In the genomic region with DNA sequence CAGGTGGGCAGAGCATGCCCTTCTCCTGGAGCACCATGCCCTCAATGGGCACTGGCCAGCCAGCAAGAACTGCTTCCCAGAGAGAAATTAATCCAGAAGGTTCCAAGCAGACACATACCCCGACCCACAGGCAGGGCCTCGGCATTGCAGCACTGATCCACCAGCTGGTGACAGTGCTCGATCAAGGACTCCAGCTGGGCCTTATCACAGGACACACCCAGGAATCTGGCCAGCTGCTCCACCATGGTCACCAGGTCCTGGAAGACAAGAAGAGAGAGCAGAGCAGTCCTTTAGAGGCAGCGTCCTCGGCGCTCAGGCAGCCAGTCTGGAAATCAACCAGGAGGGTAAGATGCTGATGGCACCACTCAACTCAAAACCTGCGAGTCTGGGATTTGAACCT, we compare ENCODE assay signal across 35 mouse cellular contexts. TPM values are rescaled to one million over a fixed set of nuclear protein-coding genes. Genes with fewer than 3 reads are reported as not detected.
DNase-seq lines count a peak whose midpoint lies in the region; ATAC-seq lines count a peak whose summit lies in the region.
"Had no signal": no experiment of that assay in that cellular context is flagged by ENCODE, and none has a peak within 500 bp of the region (broad histone marks: within the 10 kb centered on the region; RNA-seq: fewer than 3 reads in every experiment).

No protein-coding gene starts in this region.

- H3K27me3 ChIP-seq in heart, embryonic 12.5 days (replicated peaks): peaks cover 33% of the 10 kb centered on the region
- peaks cover 2% of the 10 kb centered on the region; the same call in 1 of the 2 replicates for H3K27me3 ChIP-seq in lung, embryonic 16.5 days (ENCODE audit: control insufficient read depth, insufficient read depth, low read depth, low read length)
- no peaks in the 10 kb centered on the region for H3K27me3 ChIP-seq in forebrain, embryonic 11.5 days (ENCODE audit: control insufficient read depth, insufficient read depth, low read length)
- H3K27me3 ChIP-seq: hindbrain, embryonic 15.5 days had no signal

- no peaks in the 10 kb centered on the region for H3K36me3 ChIP-seq in heart, embryonic 12.5 days
- no peaks in the 10 kb centered on the region for H3K36me3 ChIP-seq in lung, embryonic 16.5 days (ENCODE audit: control insufficient read depth, insufficient read depth, low read length)
- H3K36me3 ChIP-seq in forebrain, embryonic 11.5 days (ENCODE audit: control insufficient read depth, insufficient read depth, low read length): no peaks in the 10 kb centered on the region
- H3K36me3 ChIP-seq: embryonic facial prominence, embryonic 15.5 days; heart, embryonic 10.5 days; hindbrain, embryonic 10.5 days; limb, embryonic 12.5 days had no signal

- H3K4me3 ChIP-seq in heart, embryonic 12.5 days: no peak overlapping the region
- no peak overlapping the region for H3K4me3 ChIP-seq in lung, embryonic 16.5 days (ENCODE audit: low read length)
- no peak overlapping the region for H3K4me3 ChIP-seq in forebrain, embryonic 11.5 days (ENCODE audit: low read depth, low read length)
- H3K4me3 ChIP-seq: embryonic facial prominence, embryonic 15.5 days; forebrain, embryonic 13.5 days; heart, embryonic 10.5 days; hindbrain, embryonic 10.5 days; hindbrain, embryonic 15.5 days; limb, embryonic 12.5 days; megakaryocyte, embryonic 14.5 days; midbrain, embryonic 13.5 days; neural tube, embryonic 13.5 days had no signal

- DNase-seq in heart, postnatal 4 days: peak; percentile 13
- DNase-seq in lung, adult 18-20 months: peak; percentile 28 to 39
- peak; percentile 63 for DNase-seq in lung, postnatal 36 days
- DNase-seq in layer of hippocampus, postnatal 25 days (ENCODE audit: extremely low spot score in 1 of 2, low spot score in 1 of 2): no peak
- DNase-seq in forebrain, embryonic 11.5 days (ENCODE audit: low spot score): no peak
- DNase-seq: adrenal gland, postnatal 14 days; cerebellum, adult 11-12 months; cerebellum, adult 9-11 months; gastrocnemius, postnatal 10 days; kidney, adult 18-20 months; retina, postnatal 1 day; right cerebral cortex, postnatal 14 days had no signal

- no peak for ATAC-seq in heart, embryonic 12.5 days (ENCODE audit: insufficient number of reproducible peaks, low FRiP score)
- ATAC-seq in lung, embryonic 16.5 days (ENCODE audit: low read depth): peak; percentile 79
- ATAC-seq in forebrain, embryonic 11.5 days (replicated peaks; ENCODE audit: low FRiP score): no peak
- ATAC-seq: forebrain, embryonic 13.5 days; midbrain, embryonic 13.5 days had no signal

- WGBS in heart, embryonic 12.5 days: 32% methylated on average over 7 of the region's 7 CpGs
- WGBS in lung, embryonic 16.5 days: 40% methylated on average over 7 of the region's 7 CpGs
- WGBS in forebrain, embryonic 11.5 days: 86% methylated on average over 7 of the region's 7 CpGs

- H3K4me2 ChIP-seq in heart, embryonic 12.5 days: no peak overlapping the region
- H3K4me2 ChIP-seq in lung, embryonic 16.5 days (ENCODE audit: low read depth, low read length): no peak overlapping the region
- H3K4me2 ChIP-seq in forebrain, embryonic 11.5 days (ENCODE audit: low read depth, low read length, severe bottlenecking): no peak overlapping the region
- H3K4me2 ChIP-seq: embryonic facial prominence, embryonic 15.5 days; forebrain, embryonic 13.5 days; hindbrain, embryonic 15.5 days; limb, embryonic 12.5 days; midbrain, embryonic 13.5 days; neural tube, embryonic 13.5 days had no signal

- H3K9ac ChIP-seq in heart, embryonic 12.5 days: no peak overlapping the region
- no peak overlapping the region for H3K9ac ChIP-seq in lung, embryonic 16.5 days (ENCODE audit: low read length)
- no peak overlapping the region for H3K9ac ChIP-seq in forebrain, embryonic 11.5 days (ENCODE audit: low read length)
- H3K9ac ChIP-seq: embryonic facial prominence, embryonic 15.5 days; forebrain, embryonic 13.5 days; hindbrain, embryonic 15.5 days; limb, embryonic 12.5 days; midbrain, embryonic 13.5 days; neural tube, embryonic 13.5 days had no signal

- H3K4me1 ChIP-seq in heart, embryonic 12.5 days (replicated peaks): no peaks in the 10 kb centered on the region
- H3K4me1 ChIP-seq in lung, embryonic 16.5 days (replicated peaks; ENCODE audit: control insufficient read depth, insufficient read depth, low read length): peaks cover 2% of the 10 kb centered on the region; the same call in 1 of the 2 replicates
- H3K4me1 ChIP-seq in forebrain, embryonic 11.5 days (replicated peaks; ENCODE audit: control insufficient read depth, insufficient read depth, low read length): no peaks in the 10 kb centered on the region
- H3K4me1 ChIP-seq: embryonic facial prominence, embryonic 15.5 days; forebrain, embryonic 13.5 days; heart, embryonic 10.5 days; hindbrain, embryonic 15.5 days; limb, embryonic 12.5 days; megakaryocyte, embryonic 14.5 days; neural tube, embryonic 13.5 days had no signal

- no peaks in the 10 kb centered on the region for H3K9me3 ChIP-seq in heart, embryonic 12.5 days (replicated peaks)
- H3K9me3 ChIP-seq in lung, embryonic 16.5 days (ENCODE audit: control insufficient read depth, low read length): no peaks in the 10 kb centered on the region
- no peaks in the 10 kb centered on the region for H3K9me3 ChIP-seq in forebrain, embryonic 11.5 days (ENCODE audit: control insufficient read depth, low read length)
- H3K9me3 ChIP-seq: embryonic facial prominence, embryonic 15.5 days; forebrain, embryonic 13.5 days; heart, embryonic 10.5 days; hindbrain, embryonic 10.5 days; hindbrain, embryonic 15.5 days; limb, embryonic 12.5 days; megakaryocyte, embryonic 14.5 days; midbrain, embryonic 13.5 days; neural tube, embryonic 13.5 days had no signal

- H3K27ac ChIP-seq in heart, embryonic 12.5 days (ENCODE audit: poor library complexity, severe bottlenecking): no peak overlapping the region
- no peak overlapping the region for H3K27ac ChIP-seq in lung, embryonic 16.5 days (ENCODE audit: low read length)
- no peak overlapping the region for H3K27ac ChIP-seq in forebrain, embryonic 11.5 days (ENCODE audit: low read depth, low read length)
- H3K27ac ChIP-seq: embryonic facial prominence, embryonic 15.5 days; forebrain, embryonic 13.5 days; heart, embryonic 10.5 days; hindbrain, embryonic 10.5 days; hindbrain, embryonic 15.5 days; limb, embryonic 12.5 days; midbrain, embryonic 13.5 days; neural tube, embryonic 13.5 days had no signal

RNA-seq across cellular contexts. Expression of gene Efcab6, which starts 14.9 kb away (rescaled TPM):
- total RNA-seq in heart, postnatal 4 days (2021): not detected
- 0.15 TPM in 1 of 2 replicates, not detected in the other for polyA plus RNA-seq in heart, embryonic 12.5 days (2016; fragmentation: Nextera tagmentation; extraction: Ambion mirVana)
- 0.57 and 1.3 TPM in 2 replicates for polyA plus RNA-seq in lung, embryonic 16.5 days (2015; fragmentation: Nextera tagmentation; extraction: Ambion mirVana)
- 1 to 10 TPM; 4.5 to 9.4 TPM for total RNA-seq in layer of hippocampus, postnatal 25 days (2021)
- 0.20 and 0.32 TPM in 2 replicates for polyA plus RNA-seq in forebrain, embryonic 11.5 days (2014; fragmentation: Nextera tagmentation; extraction: Ambion mirVana)
- total RNA-seq: adrenal gland, postnatal 14 days; common myeloid progenitor, adult 5-6 weeks; liver, adult 2 months; MEL had no signal
- polyA plus RNA-seq: heart, embryonic 10.5 days; liver, adult 2 months; liver, embryonic 16.5 days; small intestine, adult 2 months had no signal

RNA-seq across cellular contexts. Expression of gene Sult4a1, which starts 25.5 kb away (rescaled TPM):
- under 1 TPM; 0.19 to 0.38 TPM for total RNA-seq in heart, postnatal 4 days (2021)
- 0.60 and 0.80 TPM in 2 replicates for polyA plus RNA-seq in heart, embryonic 12.5 days (2016; fragmentation: Nextera tagmentation; extraction: Ambion mirVana)
- 0.98 and 1.7 TPM in 2 replicates for polyA plus RNA-seq in lung, embryonic 16.5 days (2015; fragmentation: Nextera tagmentation; extraction: Ambion mirVana)
- 100 to 1,000 TPM; 320 to 354 TPM for total RNA-seq in layer of hippocampus, postnatal 25 days (2021)
- 9.7 and 11.8 TPM in 2 replicates for polyA plus RNA-seq in forebrain, embryonic 11.5 days (2014; fragmentation: Nextera tagmentation; extraction: Ambion mirVana)
- total RNA-seq: common myeloid progenitor, adult 5-6 weeks; liver, adult 2 months; MEL had no signal
- polyA plus RNA-seq: liver, adult 2 months had no signal

RNA-seq across cellular contexts. Expression of gene Pnpla5, which starts 42.9 kb away (rescaled TPM):
- not detected for total RNA-seq in heart, postnatal 4 days (2021)
- not detected in 2 replicates for polyA plus RNA-seq in heart, embryonic 12.5 days (2016; fragmentation: Nextera tagmentation; extraction: Ambion mirVana)
- not detected in 2 replicates for polyA plus RNA-seq in lung, embryonic 16.5 days (2015; fragmentation: Nextera tagmentation; extraction: Ambion mirVana)
- total RNA-seq in layer of hippocampus, postnatal 25 days (2021): not detected
- not detected in 2 replicates for polyA plus RNA-seq in forebrain, embryonic 11.5 days (2014; fragmentation: Nextera tagmentation; extraction: Ambion mirVana)
- total RNA-seq: common myeloid progenitor, adult 5-6 weeks; gastrocnemius, postnatal 10 days; layer of hippocampus, adult 8-10 months; left cerebral cortex, postnatal 25 days; MEL had no signal
- polyA plus RNA-seq: embryonic facial prominence, embryonic 15.5 days; forebrain, embryonic 13.5 days; heart, embryonic 10.5 days; heart, embryonic 16.5 days; hindbrain, embryonic 10.5 days; hindbrain, embryonic 15.5 days; intestine, embryonic 14.5 days; kidney, embryonic 16.5 days; limb, embryonic 12.5 days; midbrain, embryonic 13.5 days; neural tube, embryonic 13.5 days; small intestine, adult 2 months; stomach, embryonic 14.5 days; testis, adult 2 months had no signal

Comparison
In these comparisons a context has a peak if more than half of its experiments do, and no peak if none do; other contexts are left out.
1. DNase-seq: peak in heart, postnatal 4 days (single experiment), lung, adult 18-20 months (2 of 2) and lung, postnatal 36 days (single experiment); none in layer of hippocampus, postnatal 25 days (0 of 2) and forebrain, embryonic 11.5 days (single experiment).